Mouse (Mus musculus) kidney, postnatal 10 days (tissue): ENCODE measurements at regions not wholly inside any gene's neighbourhood (a gene's known extent, or its start where the extent isn't known, plus 50 kb on each side); places are given as distances from the start of the nearest gene placed in this dataset.
"Not testable (repeated sequence)": the region's sequence is repeated elsewhere in the genome, so short reads cannot be mapped to it uniquely, and the experiment has no call there.

ENCODE experiments used
- DNase-seq: peaks from one replicate; pipeline ENCODE4 v3.0.0; 2021; ENCODE audit warnings: mixed read lengths

- DNase-seq: no peak
These were observed 859.7 kb downstream of the Rpia start for GRCm38 (mm10) chr6:69932297-69932696.

DNA sequence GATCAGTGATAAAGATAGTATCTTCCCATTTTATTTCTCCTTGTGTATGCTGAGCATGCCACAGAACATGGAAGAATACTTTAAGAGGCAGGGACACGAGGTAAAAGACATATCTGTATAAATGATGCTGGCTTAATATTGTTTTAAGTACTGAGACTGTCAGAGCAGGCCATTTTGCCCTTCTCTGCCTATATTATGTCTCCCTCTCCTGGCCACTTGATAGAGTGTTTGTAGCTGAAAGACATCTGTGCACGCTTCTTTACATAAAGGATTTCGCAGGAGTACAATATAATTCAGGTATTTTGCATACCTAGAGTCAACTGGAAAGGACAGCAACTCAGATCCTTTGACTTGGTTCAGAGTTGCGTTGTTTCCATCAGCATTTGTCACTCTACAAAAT is 877.3 kb downstream of the Rpia start:
- DNase-seq: no peak

DNA sequence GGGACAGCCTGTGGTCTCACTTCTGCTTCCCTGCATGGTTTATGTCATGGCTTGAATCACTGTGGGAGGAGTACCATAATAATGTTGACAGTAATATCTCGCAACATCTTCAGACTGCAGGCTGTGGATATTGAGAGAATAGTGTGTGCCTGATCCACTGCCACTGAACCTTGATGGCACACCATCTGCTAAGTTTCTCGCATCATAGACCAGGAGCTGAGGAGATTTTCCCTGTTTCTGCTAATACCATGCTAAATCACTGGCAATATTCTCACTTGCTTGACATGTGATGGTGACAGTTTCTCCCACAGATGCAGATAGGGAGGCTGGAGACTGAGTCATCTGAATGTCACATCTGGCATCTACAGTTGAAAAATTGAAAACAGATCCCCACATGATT is 912.7 kb downstream of the Rpia start:
- no peak for DNase-seq

DNA sequence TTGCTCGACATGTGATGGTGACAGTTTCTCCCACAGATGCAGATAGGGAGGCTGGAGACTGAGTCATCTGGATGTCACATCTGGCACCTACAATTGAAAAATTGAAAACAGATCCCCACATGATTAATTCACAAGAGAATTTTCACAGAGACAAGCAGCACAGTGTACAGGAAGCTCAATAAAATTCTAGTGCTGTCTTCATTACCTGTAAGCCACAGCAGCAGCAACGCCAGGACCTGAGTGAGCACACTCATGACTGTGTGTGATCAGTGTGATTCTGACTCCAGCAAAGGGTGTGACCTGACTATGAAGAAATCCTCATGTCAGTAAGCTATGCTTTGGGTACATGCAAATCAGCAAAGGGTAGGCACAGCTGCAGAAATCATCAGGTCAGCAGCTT is 933.4 kb downstream of the Rpia start:
- DNase-seq: not testable (repeated sequence)

DNA sequence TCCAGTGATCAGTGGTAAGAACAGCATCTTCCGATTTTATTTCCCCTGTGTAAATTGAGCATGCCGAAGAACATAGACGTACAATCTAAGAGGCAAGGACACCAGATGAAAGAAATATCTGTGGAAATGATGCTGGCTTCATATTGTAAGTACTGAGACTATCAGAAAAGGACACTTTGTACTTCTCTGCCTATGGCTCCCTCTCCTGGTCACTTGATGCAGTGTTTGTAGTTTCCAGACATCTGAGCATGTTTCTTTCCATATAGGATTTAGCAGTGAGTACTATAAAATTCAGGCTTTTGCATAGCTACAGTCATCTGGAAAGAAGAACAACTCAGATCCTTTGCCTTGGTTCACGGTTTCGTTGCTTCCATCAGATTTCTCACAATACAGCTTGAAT is 963.4 kb downstream of the Rpia start:
- peak; percentile 3 for DNase-seq

- not testable (repeated sequence) for DNase-seq
These were observed 977.1 kb downstream of the Rpia start for GRCm38 (mm10) chr6:69814972-69815371.

DNA sequence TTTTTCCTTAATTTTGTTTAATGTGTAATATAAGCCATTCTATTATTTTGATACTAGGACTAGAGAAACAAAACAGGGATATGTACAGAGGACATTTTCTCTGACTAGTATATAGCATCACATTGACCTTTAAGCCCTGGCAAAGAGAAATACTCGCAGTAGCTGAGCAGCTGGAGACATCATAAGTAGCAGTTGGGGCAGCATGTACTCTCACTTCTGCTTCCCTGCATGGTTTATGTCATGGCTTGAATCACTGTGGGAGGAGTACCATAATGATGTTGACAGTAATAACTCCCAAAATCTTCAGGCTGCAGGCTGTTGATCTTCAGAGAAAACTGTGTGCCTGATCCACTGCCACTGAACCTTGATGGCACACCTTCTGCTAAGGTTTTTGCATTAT is 977.7 kb downstream of the Rpia start:
- DNase-seq: not testable (repeated sequence)

GRCm38 (mm10) chr6:69780330-69780729 is 1011.7 kb downstream of the Rpia start:
- DNase-seq: not testable (repeated sequence)

GRCm38 (mm10) chr6:69777322-69777721 is 1014.7 kb downstream of the Rpia start:
- not testable (repeated sequence) for DNase-seq

DNA sequence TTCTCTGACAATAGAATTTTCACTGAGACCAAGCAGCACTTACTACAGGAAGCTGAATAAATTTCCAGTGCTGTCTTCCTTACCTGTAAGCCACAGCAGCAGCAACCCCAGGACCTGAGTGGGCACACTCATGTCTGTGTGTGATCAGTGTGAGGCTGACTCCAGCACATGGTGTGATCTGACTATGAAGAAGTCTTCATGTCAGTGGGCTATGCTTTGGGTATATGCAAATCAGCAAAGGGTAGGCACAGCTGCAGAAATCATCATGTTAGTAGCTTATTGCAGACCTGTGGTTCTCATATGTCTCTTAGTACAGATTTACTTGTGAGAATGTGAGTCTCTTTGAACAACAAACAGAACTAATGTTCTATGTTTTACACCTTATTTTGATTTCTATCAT is 1027.2 kb downstream of the Rpia start:
- no peak for DNase-seq

- peak; percentile 5 for DNase-seq
These were observed 1033.4 kb downstream of the Rpia start for GRCm38 (mm10) chr6:69758618-69759017.

- no peak for DNase-seq
These were observed 1052.9 kb downstream of the Rpia start for GRCm38 (mm10) chr6:69739002-69739625.

GRCm38 (mm10) chr6:69732866-69733265 is 1059.2 kb downstream of the Rpia start:
- DNase-seq: peak; percentile 5

DNA sequence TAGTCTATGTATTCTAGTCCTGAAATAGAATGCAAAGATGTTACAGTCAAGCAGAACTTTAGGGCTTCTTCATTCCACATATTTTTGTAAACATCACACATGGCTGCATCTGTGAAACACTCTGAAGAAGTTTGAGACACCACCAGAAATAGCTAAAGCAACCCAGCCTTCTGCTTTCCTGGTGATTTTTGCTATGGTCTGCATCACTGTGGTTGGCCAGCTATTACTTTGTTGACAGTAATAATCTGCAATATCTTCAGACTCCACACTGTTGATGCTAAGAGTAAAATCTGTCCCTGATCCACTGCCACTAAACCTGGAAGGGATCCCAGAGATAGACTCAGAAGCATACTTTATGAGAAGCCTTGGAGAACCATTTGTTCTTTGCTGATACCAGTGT is 1065.7 kb downstream of the Rpia start:
- no peak for DNase-seq

- DNase-seq: not testable (repeated sequence)
These were observed 1089.2 kb downstream of the Rpia start for GRCm38 (mm10) chr6:69702813-69703212.

DNA sequence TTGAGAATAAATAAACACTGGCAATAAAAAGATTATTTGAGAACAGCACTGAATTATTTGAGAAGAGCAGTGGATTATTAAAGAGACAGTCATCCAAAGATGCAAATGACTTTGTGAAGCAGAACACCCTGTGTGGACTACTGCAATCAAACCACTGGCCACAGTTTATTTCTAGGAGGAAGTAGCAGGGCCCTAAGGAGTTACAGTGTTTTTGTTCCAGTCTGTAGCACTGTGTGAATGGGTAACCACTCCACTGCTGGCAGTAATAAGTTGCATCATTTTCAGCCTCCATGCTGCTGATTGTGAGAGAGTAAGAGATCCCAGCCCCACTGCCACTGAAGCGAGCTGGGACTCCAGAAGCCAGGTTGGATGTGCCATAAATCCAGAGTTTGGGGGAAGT is 1110.9 kb downstream of the Rpia start:
- DNase-seq: no peak

DNA sequence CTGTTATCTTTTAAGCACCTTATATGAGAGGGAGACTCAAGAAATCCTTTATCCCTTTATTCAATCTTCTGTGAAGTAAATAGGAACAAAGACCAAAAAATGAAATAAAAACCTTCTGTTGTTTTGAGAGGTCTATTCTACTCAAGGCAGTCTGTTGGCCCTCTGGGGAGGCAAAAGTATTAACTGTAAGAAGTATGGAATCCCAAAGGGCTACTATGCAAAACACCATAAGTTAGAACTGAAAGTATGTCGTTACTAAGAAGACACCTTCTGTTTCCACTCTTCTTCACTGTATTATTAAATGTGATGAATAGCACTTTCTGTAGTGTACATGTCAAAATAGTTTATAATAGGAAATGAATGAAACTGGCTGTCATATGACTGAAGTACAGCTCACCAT is 1129.6 kb downstream of the Rpia start:
- not testable (repeated sequence) for DNase-seq
